Mouse (Mus musculus) heart, embryonic 13.5 days (tissue): ENCODE results near the gene 2810408A11Rik. TPM values are rescaled to one million over a fixed set of nuclear protein-coding genes. Genes with fewer than 3 reads are reported as not detected.
A peak's percentile ranks its signal among the peaks of the same experiment; 100 is the strongest.
"Not testable (repeated sequence)": the region's sequence is repeated elsewhere in the genome, so short reads cannot be mapped to it uniquely, and the experiment has no call there.

Source experiments
- ATAC-seq: fragments of 200-750 bp; cut with Nextera tagmentation; 2 replicates; pipeline ENCODE4 v1.8.0; 2017; ENCODE audit warnings: moderate TSS enrichment; ENCODE audit not compliant: insufficient number of reproducible peaks, low FRiP score, low TSS enrichment; ENCODE audit errors: extremely low read depth
- H3K27ac ChIP-seq: fragments of 300-500 bp; sonication (generic); replicated peaks from 2 replicates; pipeline ENCODE4 v1.5.1; 2015; ENCODE audit warnings: moderate library complexity, mild to moderate bottlenecking, inconsistent platforms
- H3K27me3 ChIP-seq: fragments of 300-500 bp; sonication (generic); replicated peaks from 2 replicates; pipeline ENCODE4 v1.6.1; 2015; ENCODE audit warnings: mild to moderate bottlenecking, inconsistent platforms
- H3K36me3 ChIP-seq: fragments of 300-500 bp; sonication (generic); 2 replicates; pipeline ENCODE4 v1.6.1; 2015; ENCODE audit warnings: mild to moderate bottlenecking, inconsistent platforms
- H3K4me1 ChIP-seq: fragments of 300-500 bp; sonication (generic); 2 replicates; pipeline ENCODE4 v1.6.1; 2015; ENCODE audit warnings: inconsistent platforms
- H3K4me2 ChIP-seq: fragments of 300-500 bp; sonication (generic); 2 replicates; pipeline ENCODE4 v1.6.1; 2015; ENCODE audit warnings: inconsistent platforms, mild to moderate bottlenecking, moderate library complexity
- H3K4me3 ChIP-seq: fragments of 300-500 bp; sonication (generic); 2 replicates; pipeline ENCODE4 v1.5.1; 2015; ENCODE audit warnings: moderate library complexity, mild to moderate bottlenecking, inconsistent platforms
- H3K9ac ChIP-seq: fragments of 300-500 bp; sonication (generic); 2 replicates; pipeline ENCODE4 v1.6.1; 2015; ENCODE audit warnings: inconsistent platforms, mild to moderate bottlenecking, moderate library complexity
- H3K9me3 ChIP-seq: fragments of 300-500 bp; sonication (generic); 2 replicates; pipeline ENCODE4 v1.6.1; 2016; ENCODE audit warnings: inconsistent platforms
- WGBS: fragments of 180-500 bp; shearing (Covaris S2); methylation state at CpG from one replicate; pipeline ENCODE4 v1.1.7; 2015; ENCODE audit warnings: mixed read lengths; 5-methylcytosine and 5-hydroxymethylcytosine counted together
- polyA plus RNA-seq: library from polyadenylated mRNA; unstranded; fragments of >200 nt; fragmentation: Nextera tagmentation; extraction: Ambion mirVana; gene quantifications from 2 replicates; pipeline ENCODE4 v1.2.1, GENCODE M21; 2015

Gene 2810408A11Rik
- polyA plus RNA-seq, 1 experiment from 2014 or later: 4.0 TPM

- H3K4me3 ChIP-seq, H3K36me3 ChIP-seq, H3K9me3 ChIP-seq, H3K9ac ChIP-seq, H3K4me2 ChIP-seq, ATAC-seq: not testable (repeated sequence)
- Histone ChIP-seq H3K27me3 (peaks cover 14% of the 10 kb centered on the region), H3K27ac (peak overlapping the region; percentile 65), H3K4me1 (peaks cover 14% of the 10 kb centered on the region)
- 54% methylated on average over 3 of the region's 3 CpGs for WGBS
These were observed 37.1 kb downstream of the 2810408A11Rik start for GRCm38 (mm10) chr11:69863729-69864128.

- H3K36me3 ChIP-seq: no peaks in the 10 kb centered on the region
- peaks cover 21% of the 10 kb centered on the region for H3K4me1 ChIP-seq
- WGBS: 26% methylated on average over 30 of the region's 30 CpGs
- H3K4me2 ChIP-seq: 0 out of 2 replicates have a peak within 1 kb of the TSS, but pooled peaks have one; percentile 2
- 0 out of 2 replicates have a peak within 1 kb of the TSS, but pooled peaks have one; percentile 3 for H3K4me3 ChIP-seq
- H3K9ac ChIP-seq: no peak within 1 kb of the TSS
- H3K9me3 ChIP-seq: no peaks in the 10 kb centered on the region
- ATAC-seq: no peak
- H3K27me3 ChIP-seq: peaks cover 39% of the 10 kb centered on the region
- H3K27ac ChIP-seq: no peak within 1 kb of the TSS
These were observed 42.4 kb downstream of the 2810408A11Rik start, which contains the start of gene Tnk1 for GRCm38 (mm10) chr11:69858113-69858998. Gene Tnk1, minus strand, starts transcription at chr11:69858730.

DNA sequence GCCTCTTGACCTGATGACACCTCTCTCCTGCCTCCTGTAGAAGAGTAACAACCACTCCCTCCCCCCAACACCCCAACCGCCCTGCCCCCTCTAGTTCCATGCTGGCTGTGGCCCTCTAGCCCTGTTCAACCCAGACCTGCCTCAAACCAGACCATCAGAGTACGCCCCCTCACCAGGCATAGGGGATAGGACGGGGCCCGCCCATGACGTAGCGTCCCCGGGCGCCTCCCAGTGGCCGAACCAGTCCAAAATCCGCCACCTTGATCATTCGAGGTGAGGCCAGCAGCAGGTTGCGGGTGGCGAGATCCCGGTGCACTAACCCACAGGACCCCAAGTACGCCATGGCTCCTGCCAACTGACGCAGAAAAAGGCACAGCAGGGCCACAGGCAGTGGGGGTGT lies 45.4 kb downstream of the 2810408A11Rik start:
- WGBS: 23% methylated on average over 16 of the region's 16 CpGs
- peaks cover 39% of the 10 kb centered on the region for H3K27me3 ChIP-seq
- 0 out of 2 replicates have a peak overlapping the region, but pooled peaks have one; percentile 3 for H3K9ac ChIP-seq
- no peaks in the 10 kb centered on the region for H3K9me3 ChIP-seq
- no peak overlapping the region for H3K4me3 ChIP-seq
- peaks cover 23% of the 10 kb centered on the region for H3K36me3 ChIP-seq
- H3K4me2 ChIP-seq: peak overlapping the region; percentile 40
- peaks cover 30% of the 10 kb centered on the region for H3K4me1 ChIP-seq
- no peak; the same call in 1 of the 2 replicates for ATAC-seq
- H3K27ac ChIP-seq: peak overlapping the region; percentile 51

DNA sequence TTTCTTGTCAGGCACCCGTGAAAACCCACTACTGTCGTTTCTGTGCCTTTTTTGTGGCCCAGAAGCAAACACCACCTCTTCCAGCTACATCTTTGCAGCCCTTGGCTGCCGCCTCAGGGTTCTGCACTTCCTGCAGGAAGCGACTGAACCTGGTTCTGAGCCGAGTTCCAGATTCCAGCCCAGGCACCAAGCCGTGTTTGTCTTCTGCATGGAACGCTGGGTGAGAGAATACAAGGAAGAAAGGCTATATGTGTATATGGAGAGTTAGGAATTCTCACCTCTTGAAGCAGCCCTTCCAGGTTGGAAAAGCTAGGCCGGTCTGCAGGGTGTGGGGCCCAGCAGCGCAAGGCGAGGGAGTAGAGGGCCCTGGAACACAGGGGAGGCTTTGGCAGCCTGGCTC lies 46.1 kb downstream of the 2810408A11Rik start:
- WGBS: 68% methylated on average over 10 of the region's 10 CpGs
- H3K36me3 ChIP-seq: peaks cover 30% of the 10 kb centered on the region
- no peak for ATAC-seq
- H3K4me1 ChIP-seq: peaks cover 34% of the 10 kb centered on the region
- H3K27ac ChIP-seq: peak overlapping the region; percentile 51; the same call in 1 of the 2 replicates
- H3K9ac ChIP-seq: 0 out of 2 replicates have a peak overlapping the region, but pooled peaks have one; percentile 3
- H3K9me3 ChIP-seq: no peaks in the 10 kb centered on the region
- H3K27me3 ChIP-seq: peaks cover 35% of the 10 kb centered on the region
- no peak overlapping the region for H3K4me3 ChIP-seq
- peak overlapping the region; percentile 40; the same call in 1 of the 2 replicates for H3K4me2 ChIP-seq

DNA sequence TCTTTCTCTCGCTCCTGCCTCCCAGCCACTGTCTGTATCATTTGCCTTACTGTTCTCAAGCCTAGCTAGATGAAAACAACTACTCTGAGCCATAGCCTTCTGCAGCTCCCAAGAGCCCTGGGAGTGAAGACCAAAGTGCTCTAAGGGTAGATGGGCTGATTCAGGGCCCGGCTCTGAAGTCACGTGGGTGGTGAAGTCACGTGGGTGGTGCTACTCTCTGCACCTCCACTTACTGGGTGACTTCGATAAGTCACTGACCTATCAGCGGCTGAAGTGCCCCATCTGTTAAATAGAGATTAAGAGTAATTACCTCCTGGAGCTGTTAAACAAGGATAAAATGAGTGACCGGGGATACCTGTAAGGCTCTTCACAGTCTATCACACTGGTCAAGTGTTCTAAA lies 46.8 kb downstream of the 2810408A11Rik start:
- no peaks in the 10 kb centered on the region for H3K9me3 ChIP-seq
- ATAC-seq: peak; percentile 91
- H3K27me3 ChIP-seq: peaks cover 28% of the 10 kb centered on the region
- no peak overlapping the region for H3K9ac ChIP-seq
- peaks cover 38% of the 10 kb centered on the region for H3K4me1 ChIP-seq
- H3K27ac ChIP-seq: peak overlapping the region; percentile 66
- H3K36me3 ChIP-seq: peaks cover 37% of the 10 kb centered on the region
- H3K4me2 ChIP-seq: peak overlapping the region; percentile 34; the same call in 1 of the 2 replicates
- WGBS: 39% methylated on average over 7 of the region's 7 CpGs
- no peak overlapping the region for H3K4me3 ChIP-seq

DNA sequence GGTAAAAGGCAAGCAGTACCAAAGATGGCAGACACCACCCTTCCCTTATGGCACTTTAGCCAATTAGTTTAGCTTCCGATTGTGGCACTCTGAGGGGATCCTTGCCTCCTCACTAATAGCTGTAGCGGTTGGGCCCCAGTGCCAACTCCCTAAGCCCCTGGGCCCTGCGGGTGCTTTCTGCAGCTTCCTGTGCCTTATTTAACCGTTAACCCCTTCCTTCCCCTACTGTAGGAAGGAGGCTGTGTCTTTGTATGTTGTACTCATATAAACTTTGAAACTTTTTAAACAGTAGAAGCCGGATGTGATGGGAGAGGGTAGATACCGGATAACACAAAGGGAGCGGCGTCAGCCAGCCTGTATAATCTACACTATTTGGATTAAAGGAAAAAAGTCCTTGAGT lies 50.0 kb downstream of the 2810408A11Rik start:
- WGBS: 76% methylated on average over 8 of the region's 8 CpGs
- H3K36me3 ChIP-seq: peaks cover 51% of the 10 kb centered on the region

DNA sequence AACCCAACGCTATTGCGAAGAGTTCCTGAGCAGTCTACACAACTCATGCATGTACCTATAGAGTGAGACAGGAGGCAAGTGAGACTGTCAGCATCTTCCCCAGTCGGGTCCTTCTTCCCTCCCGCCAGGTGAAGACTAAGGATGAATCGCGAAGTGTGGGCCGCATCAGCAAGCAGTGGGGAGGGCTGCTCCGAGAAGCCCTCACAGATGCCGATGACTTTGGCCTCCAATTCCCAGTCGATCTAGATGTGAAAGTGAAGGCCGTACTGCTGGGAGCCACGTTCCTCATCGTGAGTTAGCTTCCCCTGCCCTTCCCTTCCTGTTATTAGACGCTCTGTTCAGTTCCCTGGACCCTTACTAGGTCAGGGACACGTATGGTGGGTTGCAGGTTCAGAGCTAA lies 50.9 kb downstream of the 2810408A11Rik start:
- WGBS: 90% methylated on average over 15 of the region's 15 CpGs
- H3K4me2 ChIP-seq: no peak overlapping the region
- no peaks in the 10 kb centered on the region for H3K9me3 ChIP-seq
- 0 out of 2 replicates have a peak overlapping the region, but pooled peaks have one; percentile 31 for H3K27ac ChIP-seq
- no peak overlapping the region for H3K9ac ChIP-seq
- ATAC-seq: no peak
- H3K4me1 ChIP-seq: peaks cover 56% of the 10 kb centered on the region
- H3K36me3 ChIP-seq: peaks cover 51% of the 10 kb centered on the region
- H3K4me3 ChIP-seq: no peak overlapping the region
- H3K27me3 ChIP-seq: no peaks in the 10 kb centered on the region

More for the DNA sequence above, 50.0 kb downstream of the 2810408A11Rik start:
- Histone ChIP-seq H3K4me2 (no peak overlapping the region), H3K27ac (no peak overlapping the region), H3K4me3 (no peak overlapping the region), H3K27me3 (0 out of 2 replicates have a peak, but pooled peaks cover 3% of the 10 kb centered on the region), H3K9me3 (no peaks in the 10 kb centered on the region), H3K9ac (no peak overlapping the region), H3K4me1 (peaks cover 59% of the 10 kb centered on the region)
- no peak for ATAC-seq

DNA sequence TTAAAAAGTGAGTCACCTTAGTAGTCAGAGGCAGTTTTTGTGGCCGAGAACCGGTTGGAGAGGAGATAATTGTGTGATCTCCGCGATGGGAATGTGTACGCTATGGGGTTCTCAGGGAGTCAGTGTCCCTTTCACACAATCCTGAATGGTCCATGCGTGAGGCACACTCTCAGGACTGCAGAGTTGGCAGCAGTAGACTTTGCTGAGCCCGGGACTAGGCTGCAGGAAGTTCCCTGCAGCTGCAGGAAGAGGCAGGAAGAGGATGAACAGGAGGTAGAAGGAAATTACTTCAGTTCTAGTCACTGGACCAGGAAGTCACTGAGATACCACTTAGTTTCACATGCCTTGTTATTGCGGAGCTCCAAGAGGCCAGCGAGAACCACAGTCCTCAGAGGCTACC lies 51.7 kb downstream of the 2810408A11Rik start:
- Histone ChIP-seq H3K27ac (peak overlapping the region; percentile 31), H3K36me3 (peaks cover 51% of the 10 kb centered on the region), H3K4me1 (peaks cover 52% of the 10 kb centered on the region), H3K27me3 (no peaks in the 10 kb centered on the region), H3K4me2 (peak overlapping the region; percentile 24), H3K9ac (no peak overlapping the region), H3K9me3 (no peaks in the 10 kb centered on the region), H3K4me3 (no peak overlapping the region)
- WGBS: 79% methylated on average over 9 of the region's 9 CpGs
- no peak for ATAC-seq

GRCm38 (mm10) chr11:69848021-69848420 lies 52.8 kb downstream of the 2810408A11Rik start:
- H3K4me3 ChIP-seq: peak overlapping the region; percentile 88
- peak overlapping the region; percentile 94; the same call in 1 of the 2 replicates for H3K9ac ChIP-seq
- no peaks in the 10 kb centered on the region for H3K9me3 ChIP-seq
- H3K27ac ChIP-seq: no peak overlapping the region
- no peaks in the 10 kb centered on the region for H3K27me3 ChIP-seq
- peaks cover 51% of the 10 kb centered on the region for H3K36me3 ChIP-seq
- peak overlapping the region; percentile 89 for H3K4me2 ChIP-seq
- no peak for ATAC-seq
- peaks cover 47% of the 10 kb centered on the region for H3K4me1 ChIP-seq
- WGBS: 97% methylated on average over 6 of the region's 6 CpGs
